Mouse (Mus musculus): ENCODE measurements at regions not wholly inside any gene's neighbourhood (a gene's known extent, or its start where the extent isn't known, plus 50 kb on each side); places are given as distances from the start of the nearest gene placed in this dataset.

GRCm38 (mm10) chr10:72549564-72549963 is 105.1 kb upstream of the Zwint start:
- DNase-seq (ENCODE audit: low read depth, low spot score), result no peak

DNA sequence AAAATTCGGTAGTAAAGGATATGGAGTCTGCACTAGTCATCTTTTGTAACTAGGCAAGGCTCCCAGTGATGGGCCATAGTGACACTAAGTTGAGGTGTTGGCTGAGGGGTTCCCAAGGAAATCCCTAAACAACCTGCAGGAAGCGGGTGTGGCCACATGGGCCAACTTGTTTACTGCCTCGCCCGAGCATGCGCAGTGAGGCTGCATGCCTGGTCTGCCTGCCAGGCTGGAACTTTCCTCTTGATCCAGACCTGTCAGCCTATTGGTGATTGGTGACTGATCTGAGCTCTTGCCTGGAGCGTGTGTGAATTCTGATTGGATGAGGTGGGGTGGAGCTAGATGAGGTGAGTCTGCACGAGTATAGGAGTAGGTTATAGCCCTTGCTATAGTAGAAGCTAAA is 103.1 kb upstream of the Zwint start:
- no peak for DNase-seq (ENCODE audit: low read depth, low spot score)

DNA sequence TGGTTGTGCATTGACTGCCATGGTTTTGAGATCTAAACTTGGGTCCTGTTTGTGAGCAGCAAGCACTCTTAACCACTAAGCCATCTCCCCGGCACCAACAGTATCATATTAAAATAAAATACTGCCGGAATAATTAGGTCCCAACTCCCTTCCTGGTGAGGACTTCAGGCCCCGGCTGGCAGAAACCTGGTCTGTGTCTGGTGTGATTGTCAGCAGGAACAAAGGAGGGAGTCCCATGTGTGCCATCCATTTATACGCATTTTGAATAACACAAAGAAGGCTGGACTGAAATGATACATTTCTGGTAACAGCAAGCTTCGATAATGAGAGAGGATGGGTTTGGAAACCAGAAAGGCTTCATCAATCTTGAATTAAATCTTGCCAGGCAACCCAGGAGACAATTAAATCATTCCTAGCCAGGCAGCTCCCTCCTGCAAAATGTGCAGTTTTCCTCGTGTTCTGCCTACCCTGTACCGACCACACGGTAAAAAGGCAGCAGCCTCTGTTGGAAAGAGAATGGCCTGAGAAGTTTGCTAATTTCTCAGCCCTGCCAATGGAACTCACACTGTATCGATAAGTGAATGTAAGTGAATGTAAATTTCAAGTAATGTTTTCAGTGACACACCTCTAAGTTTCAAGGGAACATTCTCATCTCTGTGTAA is 80.5 kb upstream of the Zwint start:
- DNase-seq (ENCODE audit: low read depth, low spot score), result no peak

DNA sequence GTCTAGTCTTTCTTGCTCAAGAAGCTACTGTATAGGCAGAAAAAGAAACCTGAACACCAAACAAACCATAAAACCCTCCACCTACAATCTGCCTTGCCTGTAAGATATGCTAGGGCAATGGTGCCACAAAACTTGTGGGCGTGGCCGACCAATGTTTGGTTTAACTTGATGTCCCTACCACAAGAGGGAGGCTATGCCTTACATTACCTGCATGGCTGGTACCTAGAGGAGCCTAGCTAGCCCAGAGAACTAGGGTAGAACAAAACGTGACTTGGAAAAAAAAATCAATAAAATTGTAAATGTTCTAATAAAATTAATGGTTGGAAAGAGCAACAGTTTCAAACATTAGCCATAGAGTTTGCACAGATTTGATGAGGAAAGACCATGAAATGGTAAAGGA is 76.9 kb upstream of the Zwint start:
- no peak for DNase-seq (ENCODE audit: low read depth, low spot score)

DNA sequence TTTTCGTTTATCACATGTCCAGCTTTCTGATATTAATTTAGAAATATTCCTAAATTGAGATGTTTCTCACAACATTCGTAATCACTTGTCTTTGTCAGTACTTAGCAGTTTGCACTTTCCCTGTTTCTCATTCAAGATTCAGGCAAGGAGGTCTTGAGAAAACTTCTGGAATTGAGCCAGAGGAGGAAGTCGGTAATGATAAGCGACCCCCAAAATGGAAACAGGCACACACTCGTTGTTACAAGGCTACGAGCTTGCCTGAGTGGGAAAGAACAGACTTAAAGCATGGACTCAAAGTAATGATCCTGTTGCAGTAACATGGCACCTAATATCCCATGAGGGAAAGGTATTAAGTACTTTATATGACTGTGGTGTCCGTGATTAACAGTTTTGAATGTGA is 76.1 kb upstream of the Zwint start:
- no peak for DNase-seq (ENCODE audit: low read depth, low spot score)

DNA sequence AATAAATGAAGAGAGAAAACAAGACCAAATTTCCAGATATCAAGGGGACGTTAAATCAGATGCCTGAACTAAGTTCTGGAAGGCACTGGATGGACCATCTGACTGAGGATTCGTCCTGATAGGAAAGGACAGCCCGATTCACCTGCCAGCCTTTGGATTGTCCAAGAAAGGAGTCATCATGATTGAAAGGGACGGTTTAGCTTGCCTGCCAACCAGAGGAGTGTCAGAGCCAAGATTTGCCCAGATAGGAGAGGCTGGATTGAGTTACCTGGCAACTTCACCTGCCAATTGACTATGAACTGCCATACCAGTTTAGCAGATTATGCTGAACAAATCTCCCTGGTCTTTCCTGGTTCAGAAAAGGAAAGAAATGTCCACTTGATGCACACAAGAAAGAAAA is 73.3 kb upstream of the Zwint start:
- no peak for DNase-seq (ENCODE audit: low read depth, low spot score)

- no peak for DNase-seq (ENCODE audit: low read depth, low spot score)
Measured at GRCm38 (mm10) chr10:72588561-72588960, 66.1 kb upstream of the Zwint start.

GRCm38 (mm10) chr10:72593049-72593448 is 61.6 kb upstream of the Zwint start:
- DNase-seq (ENCODE audit: low read depth, low spot score), result no peak

All from brain, adult 2 months (tissue).